ENCODE assay signal across 9 mouse cellular contexts in the genomic region with DNA sequence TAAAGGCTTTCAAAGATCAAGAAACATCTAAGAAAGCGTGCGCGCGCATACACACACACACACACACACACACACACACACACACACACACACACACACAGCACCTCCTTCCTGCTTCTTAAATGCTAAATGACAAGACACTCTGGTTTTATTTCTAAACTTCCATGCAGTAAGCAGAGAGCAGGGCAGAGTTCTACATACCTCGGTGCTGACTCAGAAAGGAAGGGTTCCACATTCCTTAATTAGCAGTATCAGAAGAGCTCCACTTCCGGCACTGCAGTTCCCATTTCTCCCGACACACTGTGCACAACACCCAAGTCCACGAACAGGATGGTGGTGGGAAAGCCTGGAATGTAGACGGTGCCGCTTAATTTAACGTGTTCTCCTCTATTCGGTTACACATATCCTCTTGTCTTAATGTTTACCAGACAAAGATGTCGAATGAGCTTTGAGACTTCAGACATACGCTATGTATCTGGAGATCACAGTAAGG. TPM values are rescaled to one million over a fixed set of nuclear protein-coding genes. Genes with fewer than 3 reads are reported as not detected.
A peak's percentile ranks its signal among the peaks of the same experiment; 100 is the strongest.
DNase-seq lines count a peak whose midpoint lies in the region; ATAC-seq and TF ChIP-seq lines count a peak whose summit lies in the region.
"Had no signal": no experiment of that assay in that cellular context is flagged by ENCODE, and none has a peak within 500 bp of the region (broad histone marks: within the 10 kb centered on the region; RNA-seq: fewer than 3 reads in every experiment).

A gene (minus strand): TSS at position 443 of the 493 bp plus-strand sequence.

- H3K9me3 ChIP-seq in liver, embryonic 15.5 days (replicated peaks) = no peaks in the 10 kb centered on the region
- H3K9me3 ChIP-seq: neural tube, embryonic 13.5 days had no signal

- H3K4me3 ChIP-seq in gastrocnemius, adult 2 months = peak within 1 kb of the TSS; percentile 51
- peak within 1 kb of the TSS; percentile 57 for H3K4me3 ChIP-seq in liver, embryonic 15.5 days (replicated peaks)
- H3K4me3 ChIP-seq: neural tube, embryonic 13.5 days had no signal

- WGBS in liver, embryonic 15.5 days (ENCODE audit: insufficient replicate concordance) = 26% methylated on average over 14 of the region's 14 CpGs

- H3K27me3 ChIP-seq in liver, embryonic 15.5 days = no peaks in the 10 kb centered on the region

- intact Hi-C loops in gastrocnemius, adult 2 months (cut with DNase I) = no loop called here
- intact Hi-C loops in heart, postnatal 10 days (cut with DNase I) = no loop called here

- H3K4me2 ChIP-seq in liver, embryonic 15.5 days = peak within 1 kb of the TSS; percentile 63
- H3K4me2 ChIP-seq: neural tube, embryonic 13.5 days had no signal

- no peak for TF ChIP-seq POLR2A in brain, embryonic 14.5 days (IDR thresholded peaks at IDR 0.05; ENCODE audit: borderline replicate concordance, extremely low read depth, insufficient read depth, insufficient read length, poor library complexity, severe bottlenecking)

- H3K27ac ChIP-seq in gastrocnemius, adult 2 months = peak within 1 kb of the TSS; percentile 77
- peak within 1 kb of the TSS; percentile 95 for H3K27ac ChIP-seq in liver, embryonic 15.5 days (replicated peaks)
- H3K27ac ChIP-seq: neural tube, embryonic 13.5 days had no signal

- peak; percentile 34 for TF ChIP-seq CTCF in gastrocnemius, adult 2 months (IDR thresholded peaks at IDR 0.05)
- TF ChIP-seq CTCF in brain, embryonic 14.5 days (IDR thresholded peaks at IDR 0.05; ENCODE audit: borderline replicate concordance, extremely low read depth, insufficient read depth, insufficient read length) = no peak

- peaks cover 75% of the 10 kb centered on the region for H3K4me1 ChIP-seq in liver, embryonic 15.5 days (replicated peaks)
- H3K4me1 ChIP-seq: neural tube, embryonic 13.5 days had no signal

- DNase-seq in gastrocnemius, adult 2 months = peak; percentile 44
- DNase-seq in gastrocnemius, postnatal 25 days = no peak
- peak; percentile 28 for DNase-seq in brain, embryonic 14.5 days (ENCODE audit: low read depth)
- DNase-seq in heart, postnatal 10 days = peak; percentile 75 to 78
- peak; percentile 69 for DNase-seq in thymus, postnatal 14 days
- no peak for DNase-seq in cerebellum, adult 11 months
- DNase-seq in ovary, postnatal 14 days (ENCODE audit: low spot score) = no peak

- peak within 1 kb of the TSS; percentile 43 for H3K9ac ChIP-seq in liver, embryonic 15.5 days
- H3K9ac ChIP-seq: neural tube, embryonic 13.5 days had no signal

- peaks cover 19% of the 10 kb centered on the region for H3K36me3 ChIP-seq in liver, embryonic 15.5 days (replicated peaks)
- H3K36me3 ChIP-seq: neural tube, embryonic 13.5 days had no signal

- peak; percentile 30 for ATAC-seq in liver, embryonic 15.5 days (ENCODE audit: insufficient read depth)

RNA-seq across cellular contexts. Expression of the gene that starts here (rescaled TPM):
- total RNA-seq in gastrocnemius, adult 2 months (2021) = 1 to 10 TPM; 5.6 to 8.1 TPM
- total RNA-seq in gastrocnemius, postnatal 25 days (2021) = 1 to 10 TPM; 7.0 to 7.2 TPM
- 5.7 and 7.6 TPM in 2 replicates for polyA plus RNA-seq in brain, embryonic 14.5 days (2012; rRNA removed)
- total RNA-seq in heart, postnatal 10 days (2021) = 10 to 100 TPM; 14.4 to 17.7 TPM
- polyA plus RNA-seq in liver, embryonic 15.5 days (2015; fragmentation: Nextera tagmentation; extraction: Ambion mirVana) = 3.4 and 4.7 TPM in 2 replicates

Comparison
In these comparisons a context has a peak if more than half of its experiments do, and no peak if none do; other contexts are left out.
1. DNase-seq: peak in gastrocnemius, adult 2 months (single experiment), brain, embryonic 14.5 days (single experiment), heart, postnatal 10 days (2 of 2) and thymus, postnatal 14 days (single experiment); none in gastrocnemius, postnatal 25 days (single experiment), cerebellum, adult 11 months (single experiment) and ovary, postnatal 14 days (single experiment).